Mouse (Mus musculus) liver, adult 2 months (tissue): ENCODE results near the gene Pnliprp1. TPM values are rescaled to one million over a fixed set of nuclear protein-coding genes. Genes with fewer than 3 reads are reported as not detected.

Experiments used
- DNase-seq: peaks from one replicate; pipeline ENCODE4 v3.0.0-alpha.2; 2011; ENCODE audit warnings: low read depth, low spot score; ENCODE audit errors: extremely low read depth
- H3K27ac ChIP-seq: fragments of 200-500 bp; replicated peaks from 2 replicates; pipeline ENCODE4 v1.5.1; 2012; ENCODE audit warnings: low read depth, mild to moderate bottlenecking, control low read depth, inconsistent platforms, low read length; ENCODE audit not compliant: insufficient read depth
- H3K27me3 ChIP-seq: fragments of 200-500 bp; 2 replicates; pipeline ENCODE4 v1.6.1; 2012; ENCODE audit warnings: mild to moderate bottlenecking, moderate library complexity, low read length, inconsistent platforms; ENCODE audit not compliant: control insufficient read depth, insufficient read depth
- H3K36me3 ChIP-seq: fragments of 200-500 bp; 2 replicates; pipeline ENCODE4 v1.6.1; 2012; ENCODE audit warnings: low read length, inconsistent platforms; ENCODE audit not compliant: control insufficient read depth, insufficient read depth
- H3K4me1 ChIP-seq: fragments of 200-500 bp; 2 replicates; pipeline ENCODE4 v1.6.1; 2011; ENCODE audit warnings: low read length; ENCODE audit not compliant: control insufficient read depth, insufficient read depth
- H3K4me3 ChIP-seq: fragments of 200-500 bp; 2 replicates; pipeline ENCODE4 v1.5.1; 2011; ENCODE audit warnings: low read depth, mild to moderate bottlenecking, control low read depth, low read length, moderate library complexity; ENCODE audit not compliant: insufficient read depth
- H3K79me2 ChIP-seq: fragments of 200-500 bp; 2 replicates; pipeline ENCODE4 v1.6.1; 2012; ENCODE audit warnings: inconsistent platforms, mild to moderate bottlenecking, low read length, moderate library complexity; ENCODE audit not compliant: control insufficient read depth, insufficient read depth
- H3K9ac ChIP-seq: fragments of 200-500 bp; 2 replicates; pipeline ENCODE4 v1.6.1; 2012; ENCODE audit warnings: low read depth, mild to moderate bottlenecking, control low read depth, inconsistent platforms, low read length
- CTCF ChIP-seq: fragments of 200-500 bp; IDR thresholded peaks from 2 replicates; pipeline ENCODE4 v1.5.1; 2011; ENCODE audit warnings: low read depth, low read length, control low read depth
- POLR2A ChIP-seq: fragments of 200-500 bp; IDR thresholded peaks from 2 replicates; pipeline ENCODE4 v1.6.1; 2011; ENCODE audit warnings: low read length, control low read depth; ENCODE audit not compliant: insufficient read depth; ENCODE audit errors: extremely low read depth
- WGBS: fragments of 180-500 bp; shearing (Covaris S2); methylation state at CpG from one replicate; pipeline ENCODE4 v1.1.7; 2018; 5-methylcytosine and 5-hydroxymethylcytosine counted together
- polyA plus RNA-seq: library from polyadenylated mRNA; depleted of rRNA; stranded (reverse); fragments of >200 nt; gene quantifications from 2 replicates; pipeline ENCODE4 v1.2.3, GENCODE M21; 2012; rRNA removed
- total RNA-seq: library from RNA; depleted of rRNA; stranded (reverse); fragments of >200 nt; gene quantifications from 2 replicates; pipeline ENCODE4 v1.2.3, GENCODE M21; 2014; rRNA removed

Pnliprp1 gene
- 5.9 and 43.8 TPM in 2 replicates for total RNA-seq
- polyA plus RNA-seq, result 0.17 and 0.23 TPM in 2 replicates

- no peaks in the 10 kb centered on the region for H3K36me3 ChIP-seq
- WGBS, result 32% methylated on average over 5 of the region's 5 CpGs
- no peak within 1 kb of the TSS for H3K27ac ChIP-seq
- DNase-seq, result peak; percentile 47
- no peak within 1 kb of the TSS for H3K9ac ChIP-seq
- H3K79me2 ChIP-seq, result no peaks in the 10 kb centered on the region
- no peak within 1 kb of the TSS for H3K4me3 ChIP-seq
- peaks cover 11% of the 10 kb centered on the region for H3K4me1 ChIP-seq
- no peaks in the 10 kb centered on the region for H3K27me3 ChIP-seq
- TF ChIP-seq CTCF (no peak), POLR2A (no peak)
Observed at GRCm38 (mm10) chr19:58728445-58729031, at the start of gene Pnliprp1. Pnliprp1 (plus strand) TSS chr19:58728887.

GRCm38 (mm10) chr19:58688933-58689332 lies 39.8 kb upstream of the Pnliprp1 start:
- Histone ChIP-seq H3K27me3 (no peaks in the 10 kb centered on the region), H3K4me1 (no peaks in the 10 kb centered on the region), H3K9ac (no peak overlapping the region), H3K79me2 (no peaks in the 10 kb centered on the region), H3K36me3 (no peaks in the 10 kb centered on the region), H3K4me3 (no peak overlapping the region), H3K27ac (no peak overlapping the region)
- DNase-seq, result no peak
- TF ChIP-seq CTCF (no peak), POLR2A (no peak)
- 84% methylated on average over 1 of the region's 1 CpGs for WGBS

DNA sequence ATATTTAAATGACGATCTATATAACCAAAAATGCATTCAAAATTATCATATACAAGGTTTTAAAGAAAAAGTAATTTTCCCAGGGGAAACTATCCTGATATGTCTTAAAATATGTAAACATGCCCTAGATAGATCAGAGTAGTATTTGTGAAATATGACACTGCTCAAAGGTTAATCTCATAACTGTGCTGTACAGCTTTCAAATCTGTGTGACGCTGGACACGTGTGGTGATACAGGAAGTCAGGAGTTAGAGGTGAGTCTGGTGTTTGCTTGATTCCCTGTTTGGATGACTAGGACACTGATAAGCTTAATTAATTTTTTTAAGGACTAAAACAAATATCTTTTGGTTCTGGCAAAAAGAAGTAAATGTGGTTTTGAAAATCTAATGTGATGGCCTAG lies 33.4 kb upstream of the Pnliprp1 start:
- H3K36me3 ChIP-seq, result no peaks in the 10 kb centered on the region
- no peak overlapping the region for H3K9ac ChIP-seq
- H3K27me3 ChIP-seq, result no peaks in the 10 kb centered on the region
- H3K4me3 ChIP-seq, result no peak overlapping the region
- no peak overlapping the region for H3K27ac ChIP-seq
- no peaks in the 10 kb centered on the region for H3K4me1 ChIP-seq
- no peak for DNase-seq
- WGBS, result 70% methylated on average over 3 of the region's 3 CpGs
- no peaks in the 10 kb centered on the region for H3K79me2 ChIP-seq
- TF ChIP-seq CTCF (no peak), POLR2A (no peak)

DNA sequence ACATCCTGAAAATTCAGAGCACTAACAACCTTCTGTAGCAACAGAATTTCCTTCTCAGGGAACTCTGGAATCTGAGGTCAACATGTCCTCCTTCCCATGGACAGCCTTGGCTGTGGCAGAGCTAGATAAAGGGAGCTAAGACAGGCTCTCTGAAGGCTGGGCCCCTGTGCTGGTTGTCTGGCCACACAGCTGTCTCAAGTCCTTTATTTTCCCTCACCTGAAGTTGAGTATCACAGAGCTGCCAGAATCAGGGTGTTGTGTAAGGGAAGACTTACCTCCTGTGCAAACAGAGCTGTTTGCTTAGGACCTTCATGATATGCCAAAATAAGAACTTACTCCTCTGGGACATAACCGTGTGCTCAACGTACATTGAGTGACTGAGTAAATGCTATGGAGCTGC lies 32.5 kb upstream of the Pnliprp1 start:
- Histone ChIP-seq H3K4me3 (no peak overlapping the region), H3K36me3 (no peaks in the 10 kb centered on the region), H3K9ac (no peak overlapping the region), H3K27ac (no peak overlapping the region), H3K27me3 (no peaks in the 10 kb centered on the region), H3K79me2 (no peaks in the 10 kb centered on the region), H3K4me1 (no peaks in the 10 kb centered on the region)
- TF ChIP-seq CTCF (no peak), POLR2A (no peak)
- WGBS, result 48% methylated on average over 2 of the region's 2 CpGs
- DNase-seq, result no peak

DNA sequence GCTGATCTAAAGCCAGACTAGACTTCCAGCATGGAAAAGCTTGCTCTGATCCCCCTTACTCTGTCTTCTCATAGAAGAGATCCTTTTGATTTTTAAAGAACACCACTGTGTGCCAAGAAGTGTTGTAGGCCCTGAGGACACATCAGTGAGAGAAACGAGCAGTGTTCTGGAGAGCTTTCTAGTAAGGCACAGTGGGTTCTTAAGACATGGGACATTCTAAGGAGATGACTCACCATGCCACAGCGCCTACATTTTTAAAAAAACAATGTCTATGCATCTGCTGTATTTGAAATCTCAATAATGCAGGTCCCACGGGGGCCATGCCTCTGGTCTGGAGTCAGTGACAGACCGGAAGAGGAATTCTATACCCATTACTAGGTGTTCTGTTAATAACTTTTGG lies 24.1 kb upstream of the Pnliprp1 start:
- H3K27ac ChIP-seq, result no peak overlapping the region
- no peaks in the 10 kb centered on the region for H3K27me3 ChIP-seq
- 90% methylated on average over 4 of the region's 4 CpGs for WGBS
- H3K4me3 ChIP-seq, result no peak overlapping the region
- no peaks in the 10 kb centered on the region for H3K4me1 ChIP-seq
- TF ChIP-seq CTCF (no peak), POLR2A (no peak)
- no peak for DNase-seq
- H3K36me3 ChIP-seq, result no peaks in the 10 kb centered on the region
- no peaks in the 10 kb centered on the region for H3K79me2 ChIP-seq
- no peak overlapping the region for H3K9ac ChIP-seq

- no peaks in the 10 kb centered on the region for H3K79me2 ChIP-seq
- H3K4me1 ChIP-seq, result no peaks in the 10 kb centered on the region
- TF ChIP-seq CTCF, result no peak
- no peak for TF ChIP-seq POLR2A
- no peak overlapping the region for H3K27ac ChIP-seq
- no peaks in the 10 kb centered on the region for H3K36me3 ChIP-seq
- no peak overlapping the region for H3K9ac ChIP-seq
- WGBS, result 87% methylated on average over 3 of the region's 3 CpGs
- H3K4me3 ChIP-seq, result no peak overlapping the region
- no peak for DNase-seq
- no peaks in the 10 kb centered on the region for H3K27me3 ChIP-seq
Observed at GRCm38 (mm10) chr19:58708611-58709010, 20.1 kb upstream of the Pnliprp1 start.
